Mouse (Mus musculus) Patski (cell line): ENCODE measurements at regions not wholly inside any gene's neighbourhood (a gene's known extent, or its start where the extent isn't known, plus 50 kb on each side); places are given as distances from the start of the nearest gene placed in this dataset.

Experiments
- ATAC-seq: fragments of 100-300 bp; one replicate; pipeline ENCODE4 v1.8.0; 2021
- CTCF ChIA-PET: fragments of 350-600 bp; sonication (Branson Sonifier 250); formaldehyde crosslinking; loops from one replicate; lab custom pipeline; 2022; ENCODE audit warnings: inconsistent platforms; lab: Charles Lee
- POLR2A ChIA-PET: fragments of 350-600 bp; sonication (Branson Sonifier 250); formaldehyde crosslinking; loops from one replicate; lab custom pipeline; 2022; ENCODE audit warnings: antibody characterized with exemption, inconsistent platforms; lab: Charles Lee
- DNase-seq: peaks from one replicate; pipeline ENCODE4 v3.0.0-alpha.2; 2011; ENCODE audit warnings: low read depth, low spot score
- H3K27me3 ChIP-seq: fragments of 371-371 bp; one replicate; pipeline ENCODE4 v1.5.1; 2021
- CTCF ChIP-seq: fragments of 100-300 bp; IDR thresholded peaks from one replicate; pipeline ENCODE4 v1.5.1; 2021
- in situ Hi-C: fragments of 300-500 bp; cut with MboI; formaldehyde crosslinking; loops from 3 replicates; pipeline ENCODE4 v1.11.1; 2018; ENCODE audit warnings: low pct_unique_long_range_greater_than_20kb, mixed read lengths

- ATAC-seq (no peak), DNase-seq (no peak)
- POLR2A ChIA-PET, result no interaction called here
- CTCF ChIA-PET, result interaction anchor here (1.0 kb wide), 1 partner anchor 10 kb away, joined by 3 read pairs; no protein-coding TSS in a partner anchor
- no peak for TF ChIP-seq CTCF
- no peaks in the 10 kb centered on the region for H3K27me3 ChIP-seq
- in situ Hi-C loops, result no loop called here
Measured at GRCm38 (mm10) chr12:90469754-90470153, 268.5 kb downstream of the Dio2 start.

DNA sequence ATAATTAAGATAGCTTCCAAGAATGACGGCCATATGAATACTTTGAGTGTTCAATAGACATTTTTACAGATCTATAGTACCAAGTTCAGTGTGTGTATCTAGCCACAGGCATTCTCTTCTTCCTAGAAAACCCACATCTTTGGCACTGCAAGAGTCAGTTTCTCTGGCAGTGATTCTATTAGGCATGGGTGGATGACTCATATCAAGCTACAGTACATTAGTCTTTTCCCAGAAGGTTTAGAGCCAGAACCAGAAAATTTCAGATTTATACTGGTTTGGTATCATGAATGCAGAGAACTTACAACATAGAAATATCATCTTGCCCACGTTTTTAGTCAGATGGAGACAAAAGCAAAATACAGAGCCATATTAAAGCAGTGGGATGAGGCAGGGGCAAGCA, 278.1 kb downstream of the Dio2 start:
- TF ChIP-seq CTCF, result no peak
- DNase-seq (no peak), ATAC-seq (no peak)
- in situ Hi-C loops, result no loop called here
- H3K27me3 ChIP-seq, result no peaks in the 10 kb centered on the region
- ChIA-PET CTCF (interaction anchor here (1.2 kb wide), 1 partner anchor 10 kb away, joined by 3 read pairs; no protein-coding TSS in a partner anchor), POLR2A (no interaction called here)

DNA sequence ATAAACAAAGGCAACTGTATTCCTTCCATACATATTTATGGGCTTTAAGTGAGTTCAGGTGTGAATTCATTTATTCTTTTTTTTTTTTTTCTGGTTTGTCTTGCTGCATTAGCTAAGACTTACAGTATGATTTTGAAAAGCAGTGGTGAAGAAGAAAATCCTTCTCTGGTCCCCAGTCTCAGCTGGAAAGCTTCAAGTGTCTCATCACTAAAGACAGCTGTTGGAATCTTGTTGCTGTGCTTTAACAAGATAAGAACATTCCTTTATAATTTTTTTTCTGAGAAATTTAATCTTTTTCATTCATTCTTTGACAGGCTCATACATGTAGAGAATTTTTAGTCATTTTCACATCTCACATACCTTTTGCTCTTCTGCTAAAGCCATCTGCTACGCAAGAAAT, 297.6 kb downstream of the Dio2 start:
- CTCF ChIA-PET, result no interaction called here

GRCm38 (mm10) chr12:90425276-90426063, 312.8 kb downstream of the Dio2 start:
- no peaks in the 10 kb centered on the region for H3K27me3 ChIP-seq
- in situ Hi-C loops, result no loop called here
- ChIA-PET CTCF (no interaction called here), POLR2A (no interaction called here)
- no peak for TF ChIP-seq CTCF
- DNase-seq, result no peak
- no peak for ATAC-seq

More for the DNA sequence above, 297.6 kb downstream of the Dio2 start:
- H3K27me3 ChIP-seq, result no peaks in the 10 kb centered on the region
- no peak for DNase-seq
- POLR2A ChIA-PET, result no interaction called here
- TF ChIP-seq CTCF, result no peak
- ATAC-seq, result no peak
- in situ Hi-C loops, result no loop called here

- H3K27me3 ChIP-seq, result no peaks in the 10 kb centered on the region
- no peak for DNase-seq
- no peak for TF ChIP-seq CTCF
- ChIA-PET POLR2A (no interaction called here), CTCF (no interaction called here)
- in situ Hi-C loops, result no loop called here
- ATAC-seq, result no peak
Measured at GRCm38 (mm10) chr12:90417590-90418221, 320.5 kb downstream of the Dio2 start.

- H3K27me3 ChIP-seq, result no peaks in the 10 kb centered on the region
- in situ Hi-C loops, result no loop called here
- ATAC-seq (no peak), DNase-seq (no peak)
- POLR2A ChIA-PET, result no interaction called here
- CTCF ChIA-PET, result no interaction called here
- TF ChIP-seq CTCF, result no peak
Measured at GRCm38 (mm10) chr12:90408716-90409115, 329.5 kb downstream of the Dio2 start.

- H3K27me3 ChIP-seq, result no peaks in the 10 kb centered on the region
- no peak for ATAC-seq
- no peak for DNase-seq
- peak; percentile 32 for TF ChIP-seq CTCF
- POLR2A ChIA-PET, result no interaction called here
- in situ Hi-C loops, result loop anchor here (25.0 kb wide), 2 partner anchors 886 to 914 kb away; no protein-coding TSS in a partner anchor
- CTCF ChIA-PET, result interaction anchor here (0.8 to 1.6 kb wide), 2 partner anchors 885 to 886 kb away, joined by 4 to 5 read pairs; no protein-coding TSS in a partner anchor
Measured at GRCm38 (mm10) chr12:90398564-90398963, 339.7 kb downstream of the Dio2 start.
